Mouse (Mus musculus) MEL (cell line): ENCODE results near the gene Tpp1.

Source experiments
- CHD1 ChIP-seq: IDR thresholded peaks from 2 replicates; pipeline ENCODE4 v1.6.1; 2012; ENCODE audit warnings: low read depth, mild to moderate bottlenecking, inconsistent platforms, low read length, improper control_type of control experiment
- CTCF ChIP-seq, 3 experiments: IDR thresholded peaks in 2 of 3; conservative IDR thresholded peaks in 1 of 3; 2 replicates each; pipeline ENCODE4 v1.5.1; 2011 to 2012; ENCODE audit warnings: low read length in 3 of 3, low read depth in 2 of 3, mild to moderate bottlenecking in 2 of 3, improper control_type of control experiment in 1 of 3, inconsistent platforms in 1 of 3, mixed read lengths in 1 of 3, moderate library complexity in 1 of 3; ENCODE audit not compliant: control insufficient read depth in 1 of 3, insufficient read depth in 1 of 3, poor library complexity in 1 of 3, severe bottlenecking in 1 of 3
- E2F4 ChIP-seq: IDR thresholded peaks from 2 replicates; pipeline ENCODE4 v1.6.1; 2011; ENCODE audit warnings: low read depth, low read length, improper control_type of control experiment, borderline replicate concordance
- EP300 ChIP-seq, 2 experiments: IDR thresholded peaks; 2 replicates each; pipeline ENCODE4 v1.6.1; 2011; ENCODE audit warnings: improper control_type of control experiment in 2 of 2, low read length in 2 of 2, low read depth in 1 of 2, mild to moderate bottlenecking in 1 of 2
- GABPA ChIP-seq: IDR thresholded peaks from 2 replicates; pipeline ENCODE4 v1.6.1; 2012; ENCODE audit warnings: low read depth, mild to moderate bottlenecking, inconsistent platforms, low read length, improper control_type of control experiment, moderate library complexity
- NELFE ChIP-seq: IDR thresholded peaks from 2 replicates; pipeline ENCODE4 v1.6.1; 2011; ENCODE audit warnings: low read depth, low read length, improper control_type of control experiment
- TAL1 ChIP-seq: IDR thresholded peaks from 2 replicates; pipeline ENCODE4 v1.6.1; 2012; ENCODE audit warnings: mild to moderate bottlenecking, inconsistent platforms, low read length, moderate library complexity, mixed read lengths
- USF1 ChIP-seq: IDR thresholded peaks from 2 replicates; pipeline ENCODE4 v1.6.1; 2014; ENCODE audit warnings: low read depth, mild to moderate bottlenecking, inconsistent platforms, low read length, improper control_type of control experiment, moderate library complexity
- USF2 ChIP-seq, 2 experiments: IDR thresholded peaks; 2 replicates each; pipeline ENCODE4 v1.6.1; 2011 to 2012; ENCODE audit warnings: improper control_type of control experiment in 2 of 2, low read length in 2 of 2, borderline replicate concordance in 1 of 2, inconsistent platforms in 1 of 2, low read depth in 1 of 2, mild to moderate bottlenecking in 1 of 2; ENCODE audit not compliant: insufficient read depth in 1 of 2
- ZC3H11A ChIP-seq: IDR thresholded peaks from 2 replicates; pipeline ENCODE4 v1.6.1; 2012; ENCODE audit warnings: low read depth, mild to moderate bottlenecking, inconsistent platforms, low read length, improper control_type of control experiment
- ZNF384 ChIP-seq: IDR thresholded peaks from 2 replicates; pipeline ENCODE4 v1.6.1; 2012; ENCODE audit warnings: low read depth, mild to moderate bottlenecking, inconsistent platforms, low read length, improper control_type of control experiment

DNA sequence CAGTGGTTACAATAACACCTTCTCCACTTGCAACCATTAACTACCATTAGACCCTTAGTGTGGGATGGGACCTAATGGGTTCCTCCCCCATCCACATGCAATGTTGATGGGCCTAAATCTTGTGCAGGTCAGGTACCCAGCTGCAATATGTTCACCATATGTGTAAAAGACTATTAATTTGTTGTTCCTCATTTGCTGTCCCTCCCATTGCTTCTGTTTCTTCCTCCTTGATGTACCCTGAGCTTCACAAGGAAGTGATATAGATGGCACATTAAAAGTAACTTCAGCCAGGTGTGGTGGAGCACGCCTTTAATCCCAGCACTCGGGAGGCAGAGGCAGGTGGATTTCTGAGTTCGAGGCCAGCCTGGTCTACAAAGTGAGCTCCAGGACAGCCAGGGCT, 44.9 kb upstream of the Tpp1 start:
- TF ChIP-seq EP300 (IDR thresholded peaks at IDR 0.05; ENCODE audit: low read depth in 1 of 2, low read length in 2 of 2): no peak
- TF ChIP-seq CHD1: no peak
- TF ChIP-seq E2F4: no peak
- no peak for TF ChIP-seq USF2 (IDR thresholded peaks at IDR 0.05; ENCODE audit: borderline replicate concordance in 1 of 2, insufficient read depth in 1 of 2, low read depth in 1 of 2, low read length in 2 of 2)
- no peak for TF ChIP-seq GABPA
- no peak for TF ChIP-seq CTCF (IDR thresholded peaks at IDR 0.05 in 2 of 3, conservative IDR thresholded peaks at IDR 0.05 in 1 of 3; ENCODE audit: control insufficient read depth in 1 of 3, insufficient read depth in 1 of 3, low read depth in 2 of 3, low read length in 3 of 3, poor library complexity in 1 of 3, severe bottlenecking in 1 of 3)
- no peak for TF ChIP-seq ZNF384
- no peak for TF ChIP-seq TAL1
- no peak for TF ChIP-seq NELFE
- no peak for TF ChIP-seq USF1
- no peak for TF ChIP-seq ZC3H11A
